Mouse (Mus musculus) erythroid progenitor cell, adult 5-6 weeks (primary cell): ENCODE data around the gene Olfr46. TPM values are rescaled to one million over a fixed set of nuclear protein-coding genes. Genes with fewer than 3 reads are reported as not detected.
"Not testable (repeated sequence)": the region's sequence is repeated elsewhere in the genome, so short reads cannot be mapped to it uniquely, and the experiment has no call there.

Experiments used
- ATAC-seq: replicated peaks from 2 replicates; pipeline ENCODE4 v1.8.0; 2016; ENCODE audit warnings: moderate number of reproducible peaks, mild to moderate bottlenecking, moderate TSS enrichment, inconsistent platforms; ENCODE audit not compliant: poor library complexity, low FRiP score, severe bottlenecking
- total RNA-seq, 2 experiments: library from RNA; stranded (forward) in 1 of 2; stranded (reverse) in 1 of 2; fragments of 150-400 nt in 1 of 2; fragments of 186-747, 209-891 nt in 1 of 2; gene quantifications; 2 replicates each; pipeline versions ENCODE4 v1.2.3 to v1.2.4; 2015 to 2017; ENCODE audit warnings: low replicate concordance in 2 of 2

The Olfr46 gene
- total RNA-seq (2015; ENCODE audit: low replicate concordance): not detected in 2 replicates
- 0.08 and 0.26 TPM in 2 replicates for total RNA-seq (2017; ENCODE audit: low replicate concordance)

DNA sequence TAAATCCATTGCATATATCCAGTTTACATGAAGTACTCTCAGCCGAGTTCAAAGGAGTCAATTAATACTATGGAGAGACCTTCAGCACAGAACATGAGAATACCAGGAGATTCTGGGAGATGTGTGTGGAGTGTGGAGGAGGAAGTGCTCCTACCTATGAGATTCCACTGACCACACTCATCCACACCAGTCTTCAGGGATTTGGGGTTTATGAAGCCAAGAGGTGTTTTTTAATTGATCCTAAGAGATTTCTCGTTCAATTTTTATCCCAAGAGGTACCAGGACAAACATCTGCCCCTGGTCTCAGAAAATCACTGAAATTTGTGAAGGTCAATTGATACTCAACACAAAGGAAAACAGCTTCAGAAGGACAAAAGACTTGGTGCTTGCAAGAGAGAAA is at the start of gene Olfr46:
TSS of gene Olfr46 (plus strand) at position 301 of the 400 bp plus-strand sequence.
- not testable (repeated sequence) for ATAC-seq

DNA sequence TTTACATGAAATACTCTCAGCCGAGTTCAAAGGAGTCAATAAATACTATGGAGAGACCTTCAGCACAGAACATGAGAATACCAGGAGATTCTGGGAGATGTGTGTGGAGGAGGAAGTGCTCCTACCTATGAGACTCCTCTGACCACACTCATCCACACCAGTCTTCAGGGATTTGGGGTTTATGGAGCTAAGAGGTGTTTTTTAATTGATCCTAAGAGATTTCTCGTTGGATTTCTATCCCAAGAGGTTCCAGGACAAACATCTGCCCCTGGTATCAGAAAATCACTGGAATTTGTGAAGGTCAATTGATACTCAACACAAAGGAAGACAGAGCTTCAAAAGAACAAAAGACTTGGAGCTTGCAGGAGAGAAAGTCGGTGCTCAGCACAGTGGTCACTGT is 33.5 kb upstream of the Olfr46 start, which contains the start of gene Olfr538:
TSS of gene Olfr538 (plus strand) at position 301 of the 400 bp plus-strand sequence.
- no peak for ATAC-seq

DNA sequence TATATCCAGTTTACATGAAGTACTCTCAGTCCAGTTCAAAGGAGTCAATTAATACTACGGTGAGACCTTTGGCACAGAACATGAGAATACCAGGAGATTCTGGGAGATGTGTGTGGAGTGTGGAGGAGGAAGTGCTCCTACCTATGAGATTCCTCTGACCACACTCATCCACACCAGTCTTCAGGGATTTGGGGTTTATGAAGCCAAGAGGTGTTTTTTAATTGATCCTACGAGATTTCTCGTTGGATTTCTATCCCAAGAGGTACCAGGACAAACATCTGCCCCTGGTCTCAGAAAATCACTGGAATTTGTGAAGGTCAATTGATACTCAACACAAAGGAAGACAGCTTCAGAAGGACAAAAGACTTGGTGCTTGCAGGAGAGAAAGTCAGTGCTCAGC is 27.6 kb downstream of the Olfr46 start, which contains the start of gene Olfr61:
TSS of gene Olfr61 (plus strand) at position 301 of the 400 bp plus-strand sequence.
- not testable (repeated sequence) for ATAC-seq

DNA sequence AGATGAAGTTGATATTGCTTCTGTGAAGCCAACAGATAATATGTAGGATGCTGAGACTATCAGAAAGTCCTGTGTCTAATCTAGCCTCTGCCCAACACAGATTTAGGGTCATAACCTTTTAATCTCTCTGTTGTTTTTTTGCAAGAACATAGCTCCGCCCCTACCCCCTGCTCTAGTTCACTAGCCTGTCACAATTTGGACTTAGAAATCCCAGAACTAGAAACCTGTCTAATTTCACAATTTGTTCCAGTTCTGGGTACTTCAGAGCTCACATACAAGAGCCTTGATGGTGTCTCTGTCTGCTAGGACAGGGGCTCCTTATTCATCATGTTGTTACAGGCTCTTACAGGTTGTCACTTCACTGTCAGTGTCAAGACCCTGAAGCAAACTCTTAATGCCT is 29.5 kb downstream of the Olfr46 start:
- no peak for ATAC-seq

DNA sequence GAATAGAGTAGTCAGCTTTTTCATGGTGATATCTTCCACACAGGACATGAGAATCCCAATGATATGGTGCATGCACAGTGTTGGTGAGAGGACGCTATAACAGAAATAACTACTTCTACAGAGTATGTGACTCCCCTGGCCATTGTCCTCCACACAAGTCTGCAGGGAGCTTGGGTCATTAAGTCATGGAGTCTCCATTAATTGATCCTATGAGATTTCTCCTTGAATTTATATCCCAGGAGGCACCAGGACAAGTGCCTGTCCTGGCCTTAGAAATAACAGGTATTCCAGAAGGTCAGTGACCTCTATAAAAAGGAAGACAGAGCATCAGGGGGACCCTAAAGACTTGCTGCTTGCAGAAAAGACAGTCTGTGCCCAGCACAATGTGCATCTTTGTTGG is 45.1 kb downstream of the Olfr46 start, which contains the start of gene Olfr53:
TSS of gene Olfr53 (plus strand) at position 301 of the 400 bp plus-strand sequence.
- no peak for ATAC-seq

DNA sequence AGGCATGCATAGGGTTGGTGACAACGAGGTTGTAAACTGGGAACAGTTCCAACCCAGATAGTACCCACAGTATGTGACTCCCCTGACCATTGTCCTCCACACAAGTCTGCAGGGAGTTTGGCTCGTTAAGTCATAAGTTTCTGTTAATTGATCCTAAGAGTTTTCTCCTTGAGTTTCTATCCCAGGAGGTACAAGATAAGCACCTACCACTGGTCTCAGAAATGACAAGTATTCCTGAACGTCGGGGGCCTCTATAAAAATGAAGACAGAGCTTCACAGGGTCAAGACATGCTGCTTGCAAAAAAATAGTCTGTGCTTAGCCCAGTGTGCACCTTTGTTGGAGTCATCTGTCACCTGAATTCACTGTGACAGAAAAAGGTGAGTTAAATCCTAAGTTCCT is 58.6 kb downstream of the Olfr46 start, which contains the start of gene Olfr539:
TSS of gene Olfr539 (plus strand) at position 301 of the 400 bp plus-strand sequence.
- no peak for ATAC-seq

Other genes with a start within 250 kb of the Olfr46 start
- not detected in 2 replicates for gene Olfr60, start 239.6 kb upstream of the Olfr46 start, total RNA-seq (2015; ENCODE audit: low replicate concordance)
- gene Olfr60, start 239.6 kb upstream of the Olfr46 start, total RNA-seq (2017; ENCODE audit: low replicate concordance): not detected in 2 replicates
- gene Olfr530, start 224.9 kb upstream of the Olfr46 start, total RNA-seq (2015; ENCODE audit: low replicate concordance): not detected in 2 replicates
- gene Olfr530, start 224.9 kb upstream of the Olfr46 start, total RNA-seq (2017; ENCODE audit: low replicate concordance): not detected in 2 replicates
- gene Olfr531, start 198.4 kb upstream of the Olfr46 start, total RNA-seq (2015; ENCODE audit: low replicate concordance): not detected in 2 replicates
- gene Olfr531, start 198.4 kb upstream of the Olfr46 start, total RNA-seq (2017; ENCODE audit: low replicate concordance): not detected in 2 replicates
- gene Olfr532, start 179.6 kb upstream of the Olfr46 start, total RNA-seq (2015; ENCODE audit: low replicate concordance): not detected in 2 replicates
- gene Olfr532, start 179.6 kb upstream of the Olfr46 start, total RNA-seq (2017; ENCODE audit: low replicate concordance): not detected in 2 replicates
- gene Olfr533, start 137.9 kb upstream of the Olfr46 start, total RNA-seq (2015; ENCODE audit: low replicate concordance): not detected in 2 replicates
- not detected in 2 replicates for gene Olfr533, start 137.9 kb upstream of the Olfr46 start, total RNA-seq (2017; ENCODE audit: low replicate concordance)
- not detected in 2 replicates for gene Olfr535, start 117.1 kb upstream of the Olfr46 start, total RNA-seq (2015; ENCODE audit: low replicate concordance)
- not detected in 2 replicates for gene Olfr535, start 117.1 kb upstream of the Olfr46 start, total RNA-seq (2017; ENCODE audit: low replicate concordance)
- gene Olfr536, start 93.9 kb upstream of the Olfr46 start, total RNA-seq (2015; ENCODE audit: low replicate concordance): not detected in 2 replicates
- gene Olfr536, start 93.9 kb upstream of the Olfr46 start, total RNA-seq (2017; ENCODE audit: low replicate concordance): not detected in 2 replicates
- not detected in 2 replicates for gene Olfr538, start 33.4 kb upstream of the Olfr46 start, total RNA-seq (2015; ENCODE audit: low replicate concordance)
- not detected in 2 replicates for gene Olfr538, start 33.4 kb upstream of the Olfr46 start, total RNA-seq (2017; ENCODE audit: low replicate concordance)
- gene Olfr61, start 27.7 kb downstream of the Olfr46 start, total RNA-seq (2015; ENCODE audit: low replicate concordance): not detected in 2 replicates
- gene Olfr61, start 27.7 kb downstream of the Olfr46 start, total RNA-seq (2017; ENCODE audit: low replicate concordance): not detected in 2 replicates
- not detected in 2 replicates for gene Olfr53, start 45.2 kb downstream of the Olfr46 start, total RNA-seq (2015; ENCODE audit: low replicate concordance)
- not detected in 2 replicates for gene Olfr53, start 45.2 kb downstream of the Olfr46 start, total RNA-seq (2017; ENCODE audit: low replicate concordance)
- gene Olfr539, start 58.7 kb downstream of the Olfr46 start, total RNA-seq (2015; ENCODE audit: low replicate concordance): not detected in 2 replicates
- not detected in 2 replicates for gene Olfr539, start 58.7 kb downstream of the Olfr46 start, total RNA-seq (2017; ENCODE audit: low replicate concordance)
- gene Olfr45, start 80.7 kb downstream of the Olfr46 start, total RNA-seq (2015; ENCODE audit: low replicate concordance): not detected in 2 replicates
- gene Olfr45, start 80.7 kb downstream of the Olfr46 start, total RNA-seq (2017; ENCODE audit: low replicate concordance): not detected in 2 replicates
- gene Olfr541, start 96.0 kb downstream of the Olfr46 start, total RNA-seq (2015; ENCODE audit: low replicate concordance): not detected in 2 replicates
- not detected in 2 replicates for gene Olfr541, start 96.0 kb downstream of the Olfr46 start, total RNA-seq (2017; ENCODE audit: low replicate concordance)
- gene Cyp2e1, start 162.5 kb downstream of the Olfr46 start, total RNA-seq (2015; ENCODE audit: low replicate concordance): not detected in 2 replicates
- gene Cyp2e1, start 162.5 kb downstream of the Olfr46 start, total RNA-seq (2017; ENCODE audit: low replicate concordance): not detected in 2 replicates
- 1.8 TPM in 1 of 2 replicates, not detected in the other for gene Syce1, start 186.6 kb downstream of the Olfr46 start, total RNA-seq (2015; ENCODE audit: low replicate concordance)
- gene Syce1, start 186.6 kb downstream of the Olfr46 start, total RNA-seq (2017; ENCODE audit: low replicate concordance): not detected in 2 replicates
- 0.36 TPM in 1 of 2 replicates, not detected in the other for gene Zfp941, start 220.9 kb downstream of the Olfr46 start, total RNA-seq (2015; ENCODE audit: low replicate concordance)
- gene Zfp941, start 220.9 kb downstream of the Olfr46 start, total RNA-seq (2017; ENCODE audit: low replicate concordance): not detected in 2 replicates
- not detected in 2 replicates for gene Urah, start 233.7 kb downstream of the Olfr46 start, total RNA-seq (2015; ENCODE audit: low replicate concordance)
- not detected in 2 replicates for gene Urah, start 233.7 kb downstream of the Olfr46 start, total RNA-seq (2017; ENCODE audit: low replicate concordance)
- not detected in 2 replicates for gene Scgb1c1, start 244.3 kb downstream of the Olfr46 start, total RNA-seq (2015; ENCODE audit: low replicate concordance)
- gene Scgb1c1, start 244.3 kb downstream of the Olfr46 start, total RNA-seq (2017; ENCODE audit: low replicate concordance): not detected in 2 replicates
- gene Odf3, start 246.5 kb downstream of the Olfr46 start, total RNA-seq (2015; ENCODE audit: low replicate concordance): not detected in 2 replicates
- gene Odf3, start 246.5 kb downstream of the Olfr46 start, total RNA-seq (2017; ENCODE audit: low replicate concordance): not detected in 2 replicates